Mouse (Mus musculus) liver, adult 2 months (tissue): Measurements from ENCODE around the gene Tmem108.

ENCODE experiments used
- CTCF ChIP-seq: fragments of 200-500 bp; IDR thresholded peaks from 2 replicates; pipeline ENCODE4 v1.5.1; 2011; ENCODE audit warnings: low read depth, low read length, control low read depth
- POLR2A ChIP-seq: fragments of 200-500 bp; IDR thresholded peaks from 2 replicates; pipeline ENCODE4 v1.6.1; 2011; ENCODE audit warnings: low read length, control low read depth; ENCODE audit not compliant: insufficient read depth; ENCODE audit errors: extremely low read depth

GRCm38 (mm10) chr9:103545729-103546128, 215.9 kb downstream of the Tmem108 start:
- TF ChIP-seq CTCF (no peak), POLR2A (no peak)
